ENCODE assay signal across 9 mouse cellular contexts in the genomic region with DNA sequence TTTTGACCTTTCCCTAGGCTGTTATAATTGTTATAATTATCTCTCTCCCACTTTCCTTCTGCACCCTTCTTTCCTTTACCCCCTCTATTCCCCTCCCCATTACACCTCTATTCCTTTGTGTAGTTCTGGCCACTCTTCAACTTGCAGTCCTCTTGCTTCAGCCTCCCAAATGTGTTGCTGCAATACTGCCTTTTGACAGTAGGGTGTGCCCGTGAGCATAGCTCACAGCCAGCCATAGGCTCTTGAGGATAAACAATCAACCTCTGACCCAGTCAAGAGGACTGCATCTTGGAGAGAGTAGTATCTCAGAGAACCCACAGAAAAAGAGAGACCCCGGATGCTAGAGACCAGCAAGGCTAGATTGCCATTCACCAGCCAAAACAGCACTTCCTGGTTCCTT.
DNase-seq lines count a peak whose midpoint lies in the region; ATAC-seq and TF ChIP-seq lines count a peak whose summit lies in the region.
"Had no signal": no experiment of that assay in that cellular context is flagged by ENCODE, and none has a peak within 500 bp of the region (broad histone marks: within the 10 kb centered on the region; RNA-seq: fewer than 3 reads in every experiment).

No protein-coding gene starts in this region.

- TF ChIP-seq POLR2A in testis, adult 2 months (IDR thresholded peaks at IDR 0.05; ENCODE audit: control insufficient read depth, low read depth, low read length), result no peak

- peak; percentile 24; the same call in 1 of the 2 replicates for TF ChIP-seq CTCF in testis, adult 2 months (IDR thresholded peaks at IDR 0.05; ENCODE audit: control insufficient read depth, insufficient read depth, insufficient replicate concordance, low read depth, low read length)

- peak; percentile 57; the same call in 1 of the 2 replicates for ATAC-seq in erythroblast, adult 5-6 weeks (replicated peaks; ENCODE audit: low FRiP score, poor library complexity, severe bottlenecking)
- ATAC-seq in monocyte, adult 5-6 weeks (replicated peaks; ENCODE audit: insufficient number of reproducible peaks, low FRiP score, low TSS enrichment, poor library complexity, severe bottlenecking), result no peak

- no peak overlapping the region for H3K27ac ChIP-seq in testis, adult 2 months (ENCODE audit: control insufficient read depth, insufficient read depth, low read depth, low read length)
- H3K27ac ChIP-seq: midbrain, embryonic 12.5 days had no signal

- DNase-seq in heart, postnatal 4 days, result peak; percentile 21
- DNase-seq in heart, adult 8-10 months (ENCODE audit: low spot score), result no peak
- no peak for DNase-seq in testis, postnatal 14 days (ENCODE audit: low spot score)
- DNase-seq in thymus, postnatal 14 days, result peak; percentile 25
- no peak for DNase-seq in left cerebral cortex, adult 11 months (ENCODE audit: low spot score)

- no peaks in the 10 kb centered on the region for H3K4me1 ChIP-seq in testis, adult 2 months (ENCODE audit: control insufficient read depth, insufficient read depth, low read length)
- H3K4me1 ChIP-seq: midbrain, embryonic 12.5 days had no signal

- H3K4me3 ChIP-seq in testis, adult 2 months (ENCODE audit: control insufficient read depth, low read depth, low read length), result no peak overlapping the region
- H3K4me3 ChIP-seq: midbrain, embryonic 12.5 days had no signal

- no peaks in the 10 kb centered on the region for H3K36me3 ChIP-seq in testis, adult 2 months (ENCODE audit: control insufficient read depth, insufficient read depth, low read length)
- H3K36me3 ChIP-seq: midbrain, embryonic 12.5 days had no signal

- no peaks in the 10 kb centered on the region for H3K27me3 ChIP-seq in testis, adult 2 months (ENCODE audit: control insufficient read depth, insufficient read depth, low read length)
- H3K27me3 ChIP-seq: midbrain, embryonic 12.5 days had no signal

Comparison
In these comparisons a context has a peak if more than half of its experiments do, and no peak if none do; other contexts are left out.
1. DNase-seq: peak in heart, postnatal 4 days (single experiment) and thymus, postnatal 14 days (single experiment); none in heart, adult 8-10 months (single experiment), testis, postnatal 14 days (single experiment) and left cerebral cortex, adult 11 months (single experiment).